Mouse (Mus musculus) hindlimb bud, embryonic 11.5 days (tissue): ENCODE results near the gene Senp7.
A peak's percentile ranks its signal among the peaks of the same experiment; 100 is the strongest.
"Not testable (repeated sequence)": the region's sequence is repeated elsewhere in the genome, so short reads cannot be mapped to it uniquely, and the experiment has no call there.

Source experiments
- DNase-seq: peaks from one replicate; pipeline ENCODE4 v3.0.0-alpha.2; 2012; ENCODE audit warnings: low read depth, low spot score; ENCODE audit errors: extremely low spot score

Gene Senp7

DNA sequence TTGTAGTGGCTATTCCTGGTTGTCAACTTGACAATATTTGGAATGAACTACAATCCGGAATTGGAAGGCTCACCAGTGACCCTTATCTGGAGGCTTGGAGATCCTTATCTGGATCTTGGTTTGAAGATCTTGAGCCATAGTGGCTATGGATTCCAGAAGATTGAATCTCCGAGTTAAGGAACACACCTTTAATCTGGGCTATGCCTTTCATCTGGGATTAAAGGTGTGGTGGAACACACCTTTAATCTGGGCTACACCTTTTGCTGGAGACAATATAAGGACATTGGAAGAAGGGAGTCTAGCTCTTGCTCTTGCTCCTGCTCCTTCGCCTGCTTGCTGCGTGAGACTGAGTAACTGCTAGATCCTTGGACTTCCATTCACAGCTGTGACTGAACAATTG, at the start of gene Senp7:
TSS of gene Senp7 (plus strand) at position 301 of the 400 bp plus-strand sequence.
- DNase-seq = not testable (repeated sequence)

DNA sequence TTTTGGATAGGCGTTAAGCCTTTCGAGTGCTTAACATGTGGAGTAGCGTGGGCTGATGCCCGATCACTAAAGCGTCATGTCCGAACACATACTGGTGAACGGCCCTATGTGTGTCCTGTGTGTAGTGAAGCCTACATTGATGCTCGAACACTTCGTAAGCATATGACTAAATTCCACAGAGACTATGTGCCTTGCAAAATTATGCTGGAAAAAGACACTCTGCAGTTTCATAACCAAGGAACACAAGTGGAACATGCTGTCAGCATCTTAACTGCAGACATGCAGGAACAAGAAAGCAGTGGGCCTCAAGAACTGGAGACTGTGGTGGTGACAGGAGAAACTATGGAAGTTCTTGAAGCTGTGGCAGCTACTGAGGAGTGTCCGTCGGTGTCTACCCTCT, 41.3 kb upstream of the Senp7 start:
- no peak for DNase-seq

- DNase-seq = no peak
These were observed 39.3 kb upstream of the Senp7 start for GRCm38 (mm10) chr16:56008862-56009261.

- no peak for DNase-seq
These were observed 35.1 kb upstream of the Senp7 start for GRCm38 (mm10) chr16:56012789-56013743.

GRCm38 (mm10) chr16:56014076-56014475, 34.1 kb upstream of the Senp7 start:
- DNase-seq = no peak

- no peak for DNase-seq
These were observed 28.5 kb upstream of the Senp7 start for GRCm38 (mm10) chr16:56019660-56020059.

GRCm38 (mm10) chr16:56027854-56028629, 20.1 kb upstream of the Senp7 start:
- no peak for DNase-seq

- no peak for DNase-seq
These were observed 19.2 kb upstream of the Senp7 start for GRCm38 (mm10) chr16:56028722-56029551.

GRCm38 (mm10) chr16:56029661-56030082, 18.5 kb upstream of the Senp7 start, which contains the start of gene Pcnp:
Gene Pcnp, minus strand, starts transcription at chr16:56029739.
- peak; percentile 92 for DNase-seq

DNA sequence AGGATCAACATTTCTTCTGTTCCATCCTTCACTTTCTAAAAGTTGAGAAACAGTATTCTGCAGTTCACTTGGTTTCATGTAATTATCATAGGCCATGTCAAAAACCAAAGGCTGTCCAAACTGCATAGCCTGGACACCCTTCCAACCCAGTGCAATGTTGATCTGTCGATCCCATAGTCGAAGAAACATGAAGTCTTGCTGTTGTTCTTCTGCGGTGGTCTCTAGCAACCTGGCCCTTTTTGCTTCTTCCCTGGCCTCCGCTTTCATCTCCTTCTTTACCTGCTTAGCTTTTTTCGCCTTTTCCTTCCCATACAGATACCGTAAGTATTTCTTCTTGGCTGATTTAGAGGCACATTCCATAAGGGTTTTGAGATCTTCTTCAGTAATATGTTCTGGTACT, 13.6 kb upstream of the Senp7 start:
- no peak for DNase-seq

- DNase-seq = no peak
These were observed 11.6 kb upstream of the Senp7 start for GRCm38 (mm10) chr16:56036501-56036900.

DNA sequence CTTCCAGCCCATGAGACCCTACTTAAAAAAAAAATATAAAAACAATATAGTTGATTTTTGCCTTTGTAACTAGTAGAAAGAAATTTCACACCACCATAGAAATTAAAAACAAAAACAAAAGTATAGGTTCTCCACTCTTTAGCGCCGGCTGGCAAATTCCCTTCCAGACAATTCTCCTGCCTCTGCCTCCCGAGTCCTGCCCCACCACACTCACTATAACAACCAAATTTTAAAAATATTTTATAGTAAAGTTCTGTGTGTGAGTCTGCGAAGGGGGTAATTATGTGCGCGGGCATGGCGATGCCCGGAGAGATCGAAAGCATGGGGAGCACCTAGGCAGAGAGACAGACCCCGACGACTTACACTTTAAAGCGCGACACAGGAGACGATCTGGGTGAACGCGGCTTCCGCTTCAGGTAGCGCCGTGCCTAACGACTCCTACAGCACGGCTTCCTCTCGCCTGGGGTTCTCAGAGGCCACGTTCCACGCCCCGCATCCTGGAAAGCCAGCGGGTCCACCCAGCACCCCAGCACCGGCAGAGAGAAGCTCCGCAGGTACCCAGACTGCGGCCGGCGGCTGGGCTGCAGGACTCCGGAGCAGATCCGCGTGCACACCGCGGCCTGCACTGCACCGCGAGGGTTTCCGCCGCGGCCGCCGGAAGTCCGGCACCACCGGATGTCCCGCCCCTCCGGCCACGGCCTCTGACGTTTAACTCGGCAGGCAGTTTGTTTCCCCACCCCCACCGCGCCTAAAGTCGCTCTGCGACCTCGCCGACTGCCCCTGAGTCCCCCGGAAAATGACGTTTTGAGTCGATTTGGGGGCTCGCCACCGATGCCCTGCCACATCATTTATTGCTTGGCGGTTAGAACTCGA, 10.8 kb upstream of the Senp7 start, which contains the start of gene Trmt10c:
TSS of gene Trmt10c (minus strand) at position 682 of the 873 bp plus-strand sequence.
- DNase-seq = peak; percentile 64

- DNase-seq = no peak
These were observed 10.0 kb upstream of the Senp7 start for GRCm38 (mm10) chr16:56038090-56038489.

DNA sequence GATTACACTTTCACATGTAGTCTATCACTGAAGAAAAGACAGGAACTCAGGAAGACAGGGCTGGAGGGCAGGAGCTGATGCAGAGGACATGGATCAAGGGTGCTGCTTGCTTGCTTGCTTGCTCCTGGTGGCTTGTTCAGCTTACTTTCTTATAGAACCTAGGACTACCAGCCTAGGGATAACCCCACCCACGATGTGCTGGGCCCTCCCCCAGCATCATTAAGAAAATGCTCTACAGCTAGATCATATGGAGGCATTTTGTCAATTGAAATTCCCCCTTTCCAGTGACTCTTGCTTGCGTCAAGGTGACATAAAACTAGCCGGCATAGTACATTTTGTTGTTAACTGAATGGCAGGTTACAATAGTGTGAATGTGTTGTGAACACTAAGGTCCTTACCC, 7.8 kb downstream of the Senp7 start:
- no peak for DNase-seq

- DNase-seq = no peak
These were observed 8.9 kb downstream of the Senp7 start for GRCm38 (mm10) chr16:56056944-56057590.

DNA sequence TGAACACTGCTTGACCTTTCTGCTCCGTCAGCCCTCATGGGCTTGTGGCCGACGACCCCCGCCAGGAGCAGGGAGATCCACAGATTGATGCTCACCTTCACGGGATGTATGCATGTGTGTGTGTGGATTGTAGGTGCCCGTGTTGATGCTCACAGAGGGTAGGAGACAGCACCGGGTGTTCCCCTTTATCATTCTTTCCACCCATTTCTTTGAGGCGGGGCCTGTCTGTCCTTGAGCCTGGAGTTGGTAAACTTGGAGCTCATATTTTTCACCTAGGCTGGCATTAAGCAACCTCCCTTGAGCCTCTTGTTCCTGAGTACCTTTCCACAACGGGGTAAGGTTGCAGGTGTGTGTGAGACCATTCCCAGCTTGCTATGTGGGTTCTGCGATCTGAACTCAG, 10.0 kb downstream of the Senp7 start:
- no peak for DNase-seq

- DNase-seq = no peak
These were observed 14.0 kb downstream of the Senp7 start for GRCm38 (mm10) chr16:56061995-56062594.

- no peak for DNase-seq
These were observed 14.8 kb downstream of the Senp7 start for GRCm38 (mm10) chr16:56062981-56063380.
